Mouse (Mus musculus): ENCODE measurements around the gene Inka2. TPM values are rescaled to one million over a fixed set of nuclear protein-coding genes. Genes with fewer than 3 reads are reported as not detected.
"Not testable (repeated sequence)": the region's sequence is repeated elsewhere in the genome, so short reads cannot be mapped to it uniquely, and the experiment has no call there.

The Inka2 gene
- total RNA-seq, 2 experiments from 2014 or later = 5.7 to 8.8 TPM

- no peak for DNase-seq
- intact Hi-C loops (cut with DNase I; ENCODE audit: low total_unique reads) = no loop called here
Measured at GRCm38 (mm10) chr3:105695476-105696386, 8.7 kb upstream of the Inka2 start.

- intact Hi-C loops (cut with DNase I; ENCODE audit: low total_unique reads) = no loop called here
- DNase-seq = no peak
Measured at GRCm38 (mm10) chr3:105696387-105697147, 7.8 kb upstream of the Inka2 start.

GRCm38 (mm10) chr3:105697148-105697441 is 7.3 kb upstream of the Inka2 start:
- no peak for DNase-seq
- intact Hi-C loops (cut with DNase I; ENCODE audit: low total_unique reads) = no loop called here

- DNase-seq = no peak
- intact Hi-C loops (cut with DNase I; ENCODE audit: low total_unique reads) = no loop called here
Measured at GRCm38 (mm10) chr3:105698311-105698710, 6.1 kb upstream of the Inka2 start.

GRCm38 (mm10) chr3:105699241-105699933 is 5.0 kb upstream of the Inka2 start:
- intact Hi-C loops (cut with DNase I; ENCODE audit: low total_unique reads) = no loop called here
- no peak for DNase-seq

- intact Hi-C loops (cut with DNase I; ENCODE audit: low total_unique reads); DNase-seq: not testable (repeated sequence)
Measured at GRCm38 (mm10) chr3:105700786-105701185, 3.6 kb upstream of the Inka2 start.

- intact Hi-C loops (cut with DNase I; ENCODE audit: low total_unique reads) = no loop called here
- no peak for DNase-seq
Measured at GRCm38 (mm10) chr3:105701399-105701798, 3.0 kb upstream of the Inka2 start.

GRCm38 (mm10) chr3:105703571-105703970 is 828 bp upstream of the Inka2 start:
- DNase-seq = no peak
- intact Hi-C loops (cut with DNase I; ENCODE audit: low total_unique reads) = no loop called here

- peak; percentile 82 for DNase-seq
Measured at GRCm38 (mm10) chr3:105705061-105705549, 706 bp downstream of the Inka2 start.

GRCm38 (mm10) chr3:105705561-105705960 is 1.2 kb downstream of the Inka2 start:
- DNase-seq = no peak
- intact Hi-C loops (cut with DNase I; ENCODE audit: low total_unique reads) = no loop called here

More at GRCm38 (mm10) chr3:105705061-105705549, 706 bp downstream of the Inka2 start:
- intact Hi-C loops (cut with DNase I; ENCODE audit: low total_unique reads) = no loop called here

- intact Hi-C loops (cut with DNase I; ENCODE audit: low total_unique reads) = no loop called here
- DNase-seq = no peak
Measured at GRCm38 (mm10) chr3:105706366-105707020, 2.1 kb downstream of the Inka2 start.

GRCm38 (mm10) chr3:105707590-105707989 is 3.2 kb downstream of the Inka2 start:
- no peak for DNase-seq
- intact Hi-C loops (cut with DNase I; ENCODE audit: low total_unique reads) = no loop called here

- DNase-seq = peak; percentile 47
- intact Hi-C loops (cut with DNase I; ENCODE audit: low total_unique reads) = no loop called here
Measured at GRCm38 (mm10) chr3:105710246-105710645, 5.8 kb downstream of the Inka2 start.

GRCm38 (mm10) chr3:105711741-105712140 is 7.3 kb downstream of the Inka2 start:
- DNase-seq = peak; percentile 78
- intact Hi-C loops (cut with DNase I; ENCODE audit: low total_unique reads) = no loop called here

- DNase-seq = no peak
- intact Hi-C loops (cut with DNase I; ENCODE audit: low total_unique reads) = no loop called here
Measured at GRCm38 (mm10) chr3:105712827-105713226, 8.4 kb downstream of the Inka2 start.

- DNase-seq = peak; percentile 67
- intact Hi-C loops (cut with DNase I; ENCODE audit: low total_unique reads) = no loop called here
Measured at GRCm38 (mm10) chr3:105714091-105714819, 9.9 kb downstream of the Inka2 start.

GRCm38 (mm10) chr3:105714820-105715167 is 10.4 kb downstream of the Inka2 start:
- DNase-seq = no peak
- intact Hi-C loops (cut with DNase I; ENCODE audit: low total_unique reads) = no loop called here

- intact Hi-C loops (cut with DNase I; ENCODE audit: low total_unique reads) = no loop called here
- peak; percentile 69 for DNase-seq
Measured at GRCm38 (mm10) chr3:105716353-105717000, 12.1 kb downstream of the Inka2 start.
